Mouse (Mus musculus) lung, adult 2 months (tissue): Measurements from ENCODE around the gene Map6.

Source experiments
- CTCF ChIP-seq: fragments of 200-500 bp; IDR thresholded peaks from 2 replicates; pipeline ENCODE4 v1.5.1; 2011; ENCODE audit warnings: mild to moderate bottlenecking, low read length, control low read depth; ENCODE audit not compliant: insufficient read depth
- POLR2A ChIP-seq: fragments of 200-500 bp; IDR thresholded peaks from 2 replicates; pipeline ENCODE4 v1.6.1; 2011; ENCODE audit warnings: low read depth, mild to moderate bottlenecking, control low read depth, low read length, borderline replicate concordance; ENCODE audit errors: extremely low read depth

GRCm38 (mm10) chr7:99305688-99306087 lies 38.4 kb downstream of the Map6 start:
- TF ChIP-seq POLR2A (no peak), CTCF (no peak)
